Mouse (Mus musculus) Patski (cell line): ENCODE results near the gene Olfr1132. TPM values are rescaled to one million over a fixed set of nuclear protein-coding genes. Genes with fewer than 3 reads are reported as not detected.
"Not testable (repeated sequence)": the region's sequence is repeated elsewhere in the genome, so short reads cannot be mapped to it uniquely, and the experiment has no call there.

Experiments
- ATAC-seq: fragments of 100-300 bp; one replicate; pipeline ENCODE4 v1.8.0; 2021
- CTCF ChIA-PET: fragments of 350-600 bp; sonication (Branson Sonifier 250); formaldehyde crosslinking; loops from one replicate; lab custom pipeline; 2022; ENCODE audit warnings: inconsistent platforms; lab: Charles Lee
- POLR2A ChIA-PET: fragments of 350-600 bp; sonication (Branson Sonifier 250); formaldehyde crosslinking; loops from one replicate; lab custom pipeline; 2022; ENCODE audit warnings: antibody characterized with exemption, inconsistent platforms; lab: Charles Lee
- DNase-seq: peaks from one replicate; pipeline ENCODE4 v3.0.0-alpha.2; 2011; ENCODE audit warnings: low read depth, low spot score
- H3K27me3 ChIP-seq: fragments of 371-371 bp; one replicate; pipeline ENCODE4 v1.5.1; 2021
- CTCF ChIP-seq: fragments of 100-300 bp; IDR thresholded peaks from one replicate; pipeline ENCODE4 v1.5.1; 2021
- in situ Hi-C: fragments of 300-500 bp; cut with MboI; formaldehyde crosslinking; loops from 3 replicates; pipeline ENCODE4 v1.11.1; 2018; ENCODE audit warnings: low pct_unique_long_range_greater_than_20kb, mixed read lengths
- polyA plus RNA-seq: library from polyadenylated mRNA; unstranded; gene quantifications from one replicate; pipeline ENCODE4 v1.2.3, GENCODE M21; 2021

The Olfr1132 gene
- not detected for polyA plus RNA-seq

GRCm38 (mm10) chr2:87637435-87637834, at the start of gene Olfr1132:
Olfr1132 (minus strand) TSS chr2:87637535.
- POLR2A ChIA-PET, result no interaction called here
- no peaks in the 10 kb centered on the region for H3K27me3 ChIP-seq
- no peak for TF ChIP-seq CTCF
- CTCF ChIA-PET, result no interaction called here
- in situ Hi-C loops, result no loop called here
- ATAC-seq (no peak), DNase-seq (no peak)

GRCm38 (mm10) chr2:87673564-87673963, 36.2 kb upstream of the Olfr1132 start, which contains the start of gene Olfr1135:
Olfr1135 (minus strand) TSS chr2:87673664.
- ATAC-seq, result no peak
- POLR2A ChIA-PET, result no interaction called here
- CTCF ChIA-PET, result no interaction called here
- H3K27me3 ChIP-seq, result no peaks in the 10 kb centered on the region
- in situ Hi-C loops, result no loop called here
- no peak for TF ChIP-seq CTCF
- no peak for DNase-seq

GRCm38 (mm10) chr2:87658360-87658759, 21.0 kb upstream of the Olfr1132 start, which contains the start of gene Olfr1134:
Olfr1134 (minus strand) TSS chr2:87658460.
- ChIA-PET CTCF (no interaction called here), POLR2A (no interaction called here)
- no peak for ATAC-seq
- H3K27me3 ChIP-seq, result no peaks in the 10 kb centered on the region
- no peak for DNase-seq
- TF ChIP-seq CTCF, result no peak
- in situ Hi-C loops, result no loop called here

- ATAC-seq (no peak), DNase-seq (no peak)
- in situ Hi-C loops, result no loop called here
- ChIA-PET POLR2A (no interaction called here), CTCF (no interaction called here)
- no peak for TF ChIP-seq CTCF
- no peaks in the 10 kb centered on the region for H3K27me3 ChIP-seq
Measured at GRCm38 (mm10) chr2:87647274-87647673, 9.9 kb upstream of the Olfr1132 start, which contains the start of gene Olfr1133. Olfr1133 (minus strand) TSS chr2:87647374.

GRCm38 (mm10) chr2:87642441-87642840, 5.1 kb upstream of the Olfr1132 start:
- in situ Hi-C loops, result no loop called here
- H3K27me3 ChIP-seq, result no peaks in the 10 kb centered on the region
- ChIA-PET CTCF (no interaction called here), POLR2A (no interaction called here)
- TF ChIP-seq CTCF, result no peak
- ATAC-seq (no peak), DNase-seq (no peak)

- H3K27me3 ChIP-seq, result no peaks in the 10 kb centered on the region
- DNase-seq (no peak), ATAC-seq (no peak)
- CTCF ChIA-PET, result no interaction called here
- in situ Hi-C loops, result no loop called here
- no peak for TF ChIP-seq CTCF
- POLR2A ChIA-PET, result no interaction called here
Measured at GRCm38 (mm10) chr2:87626804-87627203, 10.5 kb downstream of the Olfr1132 start, which contains the start of gene Olfr1131. Olfr1131 (plus strand) TSS chr2:87627104.

- CTCF ChIA-PET, in situ Hi-C loops, H3K27me3 ChIP-seq, POLR2A ChIA-PET, ATAC-seq, DNase-seq: not testable (repeated sequence)
Measured at GRCm38 (mm10) chr2:87605912-87606311, 31.4 kb downstream of the Olfr1132 start, which contains the start of gene Olfr1130. Olfr1130 (plus strand) TSS chr2:87606212.

Other genes starting within 250 kb of the Olfr1132 start
- not detected for gene Olfr1123, start 220.9 kb downstream of the Olfr1132 start, polyA plus RNA-seq
- gene Olfr1124, start 207.3 kb downstream of the Olfr1132 start, polyA plus RNA-seq, result not detected
- not detected for gene Olfr1126, start 183.6 kb downstream of the Olfr1132 start, polyA plus RNA-seq
- gene Pramel7, start 140.4 kb downstream of the Olfr1132 start, polyA plus RNA-seq, result not detected
- not detected for gene Pramel6, start 131.0 kb downstream of the Olfr1132 start, polyA plus RNA-seq
- not detected for gene Olfr153, start 105.7 kb downstream of the Olfr1132 start, polyA plus RNA-seq
- gene Olfr1128, start 92.0 kb downstream of the Olfr1132 start, polyA plus RNA-seq, result not detected
- not detected for gene Olfr1129, start 63.6 kb downstream of the Olfr1132 start, polyA plus RNA-seq
- not detected for gene Olfr1130, start 31.3 kb downstream of the Olfr1132 start, polyA plus RNA-seq
- not detected for gene Olfr1131, start 10.4 kb downstream of the Olfr1132 start, polyA plus RNA-seq
- not detected for gene Olfr1133, start 9.8 kb upstream of the Olfr1132 start, polyA plus RNA-seq
- gene Olfr1134, start 20.9 kb upstream of the Olfr1132 start, polyA plus RNA-seq, result not detected
- not detected for gene Olfr1135, start 36.1 kb upstream of the Olfr1132 start, polyA plus RNA-seq
- gene Olfr1136, start 56.4 kb upstream of the Olfr1132 start, polyA plus RNA-seq, result not detected
- gene Olfr1137, start 75.6 kb upstream of the Olfr1132 start, polyA plus RNA-seq, result not detected
- not detected for gene Olfr1138, start 102.4 kb upstream of the Olfr1132 start, polyA plus RNA-seq
- not detected for gene Olfr1140, start 106.2 kb upstream of the Olfr1132 start, polyA plus RNA-seq
- not detected for gene Olfr1141, start 116.5 kb upstream of the Olfr1132 start, polyA plus RNA-seq
- gene Olfr152, start 141.9 kb upstream of the Olfr1132 start, polyA plus RNA-seq, result not detected
- gene Olfr1143, start 163.1 kb upstream of the Olfr1132 start, polyA plus RNA-seq, result not detected
- gene Olfr1145, start 172.3 kb upstream of the Olfr1132 start, polyA plus RNA-seq, result not detected
- not detected for gene Olfr1148, start 193.0 kb upstream of the Olfr1132 start, polyA plus RNA-seq
- not detected for gene Olfr1150-ps1, start 206.5 kb upstream of the Olfr1132 start, polyA plus RNA-seq
- not detected for gene Olfr1151, start 218.3 kb upstream of the Olfr1132 start, polyA plus RNA-seq
- gene Olfr1152, start 229.0 kb upstream of the Olfr1132 start, polyA plus RNA-seq, result 0.01 TPM